Mouse (Mus musculus) intestine, embryonic 16.5 days (tissue): Measurements from ENCODE around the gene Ppp2r5a. TPM values are rescaled to one million over a fixed set of nuclear protein-coding genes. Genes with fewer than 3 reads are reported as not detected.
A peak's percentile ranks its signal among the peaks of the same experiment; 100 is the strongest.

Experiments
- ATAC-seq: fragments of 200-750 bp; cut with Nextera tagmentation; 2 replicates; pipeline ENCODE4 v1.8.0; 2017; ENCODE audit warnings: moderate TSS enrichment, moderate library complexity
- H3K27ac ChIP-seq: fragments of 300-500 bp; sonication (generic); 2 replicates; pipeline ENCODE4 v1.5.1; 2014; ENCODE audit warnings: mild to moderate bottlenecking, low read length
- H3K27me3 ChIP-seq: fragments of 300-500 bp; sonication (generic); replicated peaks from 2 replicates; pipeline ENCODE4 v1.6.1; 2014; ENCODE audit warnings: low read length, control low read depth, mixed read lengths; ENCODE audit not compliant: control insufficient read depth, insufficient read depth
- H3K36me3 ChIP-seq: fragments of 300-500 bp; sonication (generic); 2 replicates; pipeline ENCODE4 v1.6.1; 2014; ENCODE audit warnings: low read length, control low read depth; ENCODE audit not compliant: control insufficient read depth, insufficient read depth
- H3K4me1 ChIP-seq: fragments of 300-500 bp; sonication (generic); 2 replicates; pipeline ENCODE4 v1.6.1; 2014; ENCODE audit warnings: low read length, control low read depth, mixed read lengths; ENCODE audit not compliant: control insufficient read depth, insufficient read depth
- H3K4me2 ChIP-seq: fragments of 300-500 bp; sonication (generic); 2 replicates; pipeline ENCODE4 v1.6.1; 2014; ENCODE audit warnings: low read depth, low read length, control low read depth
- H3K4me3 ChIP-seq: fragments of 300-500 bp; sonication (generic); 2 replicates; pipeline ENCODE4 v1.5.1; 2014; ENCODE audit warnings: mild to moderate bottlenecking, low read length
- H3K9ac ChIP-seq: fragments of 300-500 bp; sonication (generic); 2 replicates; pipeline ENCODE4 v1.6.1; 2014; ENCODE audit warnings: low read depth, low read length
- H3K9me3 ChIP-seq: fragments of 300-500 bp; sonication (generic); 2 replicates; pipeline ENCODE4 v1.6.1; 2016; ENCODE audit warnings: low read length, control low read depth; ENCODE audit not compliant: control insufficient read depth
- WGBS: fragments of 180-500 bp; shearing (Covaris S2); extraction: QIAGEN DNeasy Blood & Tissue Kit; methylation state at CpG from one replicate; pipeline ENCODE4 v1.1.7; 2014; 5-methylcytosine and 5-hydroxymethylcytosine counted together
- polyA plus RNA-seq: library from polyadenylated mRNA; unstranded; fragments of >200 nt; fragmentation: Nextera tagmentation; extraction: Ambion mirVana; gene quantifications from 2 replicates; pipeline ENCODE4 v1.2.1, GENCODE M21; 2015

Ppp2r5a gene
- polyA plus RNA-seq, 1 experiment from 2014 or later: 11.8 TPM

- Histone ChIP-seq H3K9me3 (no peaks in the 10 kb centered on the region), H3K4me3 (no peak overlapping the region), H3K27ac (no peak overlapping the region), H3K36me3 (0 out of 2 replicates have a peak, but pooled peaks cover 2% of the 10 kb centered on the region), H3K27me3 (no peaks in the 10 kb centered on the region), H3K4me1 (no peaks in the 10 kb centered on the region), H3K9ac (no peak overlapping the region), H3K4me2 (no peak overlapping the region)
- WGBS: 68% methylated on average over 6 of the region's 6 CpGs
- peak; percentile 54; the same call in 1 of the 2 replicates for ATAC-seq
Observed at GRCm38 (mm10) chr1:191304216-191304615, 98.9 kb downstream of the Ppp2r5a start.

- Histone ChIP-seq H3K4me3 (no peak overlapping the region), H3K9me3 (no peaks in the 10 kb centered on the region), H3K36me3 (0 out of 2 replicates have a peak, but pooled peaks cover 2% of the 10 kb centered on the region), H3K27ac (no peak overlapping the region), H3K9ac (no peak overlapping the region), H3K4me1 (no peaks in the 10 kb centered on the region), H3K4me2 (no peak overlapping the region), H3K27me3 (no peaks in the 10 kb centered on the region)
- no peak for ATAC-seq
- WGBS: 79% methylated on average over 3 of the region's 3 CpGs
Observed at GRCm38 (mm10) chr1:191303736-191304135, 99.3 kb downstream of the Ppp2r5a start.

Other genes with a start within 250 kb of the Ppp2r5a start
- gene Fam71a, start 238.5 kb downstream of the Ppp2r5a start, polyA plus RNA-seq: not detected in 2 replicates
- gene Atf3, start 185.2 kb downstream of the Ppp2r5a start, polyA plus RNA-seq: 4.1 and 5.6 TPM in 2 replicates
- 83.3 and 88.7 TPM in 2 replicates for gene Nenf, start 85.1 kb downstream of the Ppp2r5a start, polyA plus RNA-seq
- 18.2 and 19.3 TPM in 2 replicates for gene Tmem206, start 77.4 kb downstream of the Ppp2r5a start, polyA plus RNA-seq
- 27.0 and 30.8 TPM in 2 replicates for gene Dtl, start 172.3 kb upstream of the Ppp2r5a start, polyA plus RNA-seq
- 35.6 and 35.7 TPM in 2 replicates for gene Ints7, start 172.4 kb upstream of the Ppp2r5a start, polyA plus RNA-seq